Mouse (Mus musculus) E14TG2a.4 (cell line): ENCODE measurements around the gene Prkn.

Experiments
- CTCF ChIP-seq: conservative IDR thresholded peaks from 2 replicates; pipeline ENCODE4 v1.5.1; 2014; ENCODE audit warnings: low read length
- POU5F1 ChIP-seq: IDR thresholded peaks from 2 replicates; pipeline ENCODE4 v1.6.1; 2014; ENCODE audit warnings: low read length, borderline replicate concordance

GRCm38 (mm10) chr17:11532748-11533147 lies 692.6 kb downstream of the Prkn start:
- TF ChIP-seq CTCF (no peak), POU5F1 (no peak)
